Mouse (Mus musculus) embryonic facial prominence, embryonic 11.5 days (tissue): ENCODE measurements around the gene Rbm28. TPM values are rescaled to one million over a fixed set of nuclear protein-coding genes. Genes with fewer than 3 reads are reported as not detected.

Experiments used
- ATAC-seq: fragments of 200-750 bp; cut with Nextera tagmentation; replicated peaks from 2 replicates; pipeline ENCODE4 v1.8.0; 2017; ENCODE audit warnings: low read depth; ENCODE audit not compliant: insufficient number of reproducible peaks, low FRiP score, low TSS enrichment
- DNase-seq: peaks from one replicate; pipeline ENCODE4 v3.0.0-alpha.2; 2015; ENCODE audit warnings: low spot score
- H3K27ac ChIP-seq: fragments of 300-500 bp; sonication (generic); replicated peaks from 2 replicates; pipeline ENCODE4 v1.5.1; 2014; ENCODE audit warnings: mild to moderate bottlenecking, low read depth, low read length, control low read depth
- H3K27me3 ChIP-seq: fragments of 300-500 bp; sonication (generic); 2 replicates; pipeline ENCODE4 v1.6.1; 2014; ENCODE audit warnings: mild to moderate bottlenecking, low read length, moderate library complexity, mixed read lengths; ENCODE audit not compliant: control insufficient read depth, insufficient read depth
- H3K36me3 ChIP-seq: fragments of 300-500 bp; sonication (generic); replicated peaks from 2 replicates; pipeline ENCODE4 v1.6.1; 2014; ENCODE audit warnings: low read depth, mild to moderate bottlenecking, low read length, moderate library complexity, mixed read lengths; ENCODE audit not compliant: control insufficient read depth, insufficient read depth
- H3K4me1 ChIP-seq: fragments of 300-500 bp; sonication (generic); 2 replicates; pipeline ENCODE4 v1.6.1; 2014; ENCODE audit warnings: low read length, mixed read lengths; ENCODE audit not compliant: control insufficient read depth, insufficient read depth
- H3K4me2 ChIP-seq: fragments of 300-500 bp; sonication (generic); 2 replicates; pipeline ENCODE4 v1.6.1; 2014; ENCODE audit warnings: low read depth, mild to moderate bottlenecking, control low read depth, low read length, moderate library complexity
- H3K4me3 ChIP-seq: fragments of 300-500 bp; sonication (generic); 2 replicates; pipeline ENCODE4 v1.5.1; 2014; ENCODE audit warnings: low read depth, low read length, control low read depth
- H3K9ac ChIP-seq: fragments of 300-500 bp; sonication (generic); replicated peaks from 2 replicates; pipeline ENCODE4 v1.6.1; 2014; ENCODE audit warnings: mild to moderate bottlenecking, control low read depth, low read length
- H3K9me3 ChIP-seq: fragments of 300-500 bp; sonication (generic); replicated peaks from 2 replicates; pipeline ENCODE4 v1.6.1; 2016; ENCODE audit warnings: mild to moderate bottlenecking, low read length, inconsistent platforms, mixed read lengths; ENCODE audit not compliant: control insufficient read depth
- WGBS: fragments of 180-500 bp; shearing (Covaris S2); extraction: QIAGEN DNeasy Blood & Tissue Kit; methylation state at CpG from one replicate; pipeline ENCODE4 v1.1.7; 2014; 5-methylcytosine and 5-hydroxymethylcytosine counted together
- polyA plus RNA-seq: library from polyadenylated mRNA; unstranded; fragments of >200 nt; fragmentation: Nextera tagmentation; extraction: Ambion mirVana; gene quantifications from 2 replicates; pipeline ENCODE4 v1.2.1, GENCODE M21; 2014

Gene Rbm28
- polyA plus RNA-seq, 1 experiment from 2014 or later, result 60.7 TPM

- Histone ChIP-seq H3K27ac (no peak overlapping the region), H3K4me2 (peak overlapping the region; percentile 26), H3K36me3 (no peaks in the 10 kb centered on the region), H3K9ac (no peak overlapping the region; the same call in 1 of the 2 replicates), H3K9me3 (no peaks in the 10 kb centered on the region), H3K4me1 (no peaks in the 10 kb centered on the region; the same call in 1 of the 2 replicates), H3K4me3 (no peak overlapping the region), H3K27me3 (no peaks in the 10 kb centered on the region; the same call in 1 of the 2 replicates)
- DNase-seq (no peak), ATAC-seq (no peak)
- 44% methylated on average over 8 of the region's 8 CpGs for WGBS
These were observed 34.5 kb upstream of the Rbm28 start for GRCm38 (mm10) chr6:29199223-29199855.

- H3K4me3 ChIP-seq, result peak overlapping the region; percentile 11; the same call in 1 of the 2 replicates
- peak overlapping the region; percentile 13 for H3K9ac ChIP-seq
- H3K27ac ChIP-seq, result no peak overlapping the region
- peak overlapping the region; percentile 26 for H3K4me2 ChIP-seq
- no peaks in the 10 kb centered on the region; the same call in 1 of the 2 replicates for H3K4me1 ChIP-seq
- DNase-seq, result peak; percentile 97
- no peaks in the 10 kb centered on the region for H3K36me3 ChIP-seq
- H3K27me3 ChIP-seq, result no peaks in the 10 kb centered on the region; the same call in 1 of the 2 replicates
- no peaks in the 10 kb centered on the region for H3K9me3 ChIP-seq
- peak; percentile 66 for ATAC-seq
- 15% methylated on average over 25 of the region's 25 CpGs for WGBS
These were observed 33.8 kb upstream of the Rbm28 start for GRCm38 (mm10) chr6:29198309-29199222.

GRCm38 (mm10) chr6:29195846-29196698 is 31.3 kb upstream of the Rbm28 start:
- DNase-seq (no peak), ATAC-seq (no peak)
- no peaks in the 10 kb centered on the region; the same call in 1 of the 2 replicates for H3K27me3 ChIP-seq
- H3K36me3 ChIP-seq, result no peaks in the 10 kb centered on the region
- H3K4me1 ChIP-seq, result no peaks in the 10 kb centered on the region; the same call in 1 of the 2 replicates
- no peak overlapping the region for H3K27ac ChIP-seq
- H3K4me2 ChIP-seq, result no peak overlapping the region
- H3K4me3 ChIP-seq, result no peak overlapping the region
- 84% methylated on average over 5 of the region's 5 CpGs for WGBS
- H3K9me3 ChIP-seq, result no peaks in the 10 kb centered on the region
- H3K9ac ChIP-seq, result no peak overlapping the region; the same call in 1 of the 2 replicates

GRCm38 (mm10) chr6:29195146-29195545 is 30.3 kb upstream of the Rbm28 start:
- H3K4me1 ChIP-seq, result no peaks in the 10 kb centered on the region; the same call in 1 of the 2 replicates
- DNase-seq (no peak), ATAC-seq (no peak)
- no peaks in the 10 kb centered on the region for H3K36me3 ChIP-seq
- no peak overlapping the region for H3K9ac ChIP-seq
- H3K9me3 ChIP-seq, result no peaks in the 10 kb centered on the region
- H3K27ac ChIP-seq, result no peak overlapping the region
- H3K27me3 ChIP-seq, result no peaks in the 10 kb centered on the region; the same call in 1 of the 2 replicates
- H3K4me3 ChIP-seq, result no peak overlapping the region
- WGBS, result 56% methylated on average over 5 of the region's 5 CpGs
- H3K4me2 ChIP-seq, result no peak overlapping the region

- Histone ChIP-seq H3K36me3 (no peaks in the 10 kb centered on the region), H3K27me3 (no peaks in the 10 kb centered on the region), H3K4me1 (no peaks in the 10 kb centered on the region; the same call in 1 of the 2 replicates), H3K9ac (no peak overlapping the region), H3K9me3 (no peaks in the 10 kb centered on the region), H3K4me3 (no peak overlapping the region), H3K4me2 (no peak overlapping the region), H3K27ac (no peak overlapping the region)
- peak; percentile 30 for DNase-seq
- no peak for ATAC-seq
- 62% methylated on average over 15 of the region's 15 CpGs for WGBS
These were observed 29.4 kb upstream of the Rbm28 start for GRCm38 (mm10) chr6:29193961-29194750.

- ATAC-seq, result no peak
- Histone ChIP-seq H3K4me1 (no peaks in the 10 kb centered on the region), H3K9ac (no peak overlapping the region), H3K4me3 (no peak overlapping the region), H3K4me2 (no peak overlapping the region), H3K27ac (no peak overlapping the region), H3K9me3 (no peaks in the 10 kb centered on the region), H3K36me3 (no peaks in the 10 kb centered on the region), H3K27me3 (no peaks in the 10 kb centered on the region)
- 76% methylated on average over 1 of the region's 1 CpGs for WGBS
- DNase-seq, result no peak
These were observed 23.1 kb upstream of the Rbm28 start for GRCm38 (mm10) chr6:29187936-29188335.

- Histone ChIP-seq H3K27me3 (peaks cover 9% of the 10 kb centered on the region), H3K4me1 (no peaks in the 10 kb centered on the region; the same call in none of the 2 replicates), H3K9me3 (no peaks in the 10 kb centered on the region), H3K27ac (no peak overlapping the region), H3K4me2 (peak overlapping the region; percentile 96), H3K4me3 (peak overlapping the region; percentile 62), H3K9ac (no peak overlapping the region), H3K36me3 (no peaks in the 10 kb centered on the region)
- DNase-seq, result no peak
- 41% methylated on average over 8 of the region's 8 CpGs for WGBS
- no peak for ATAC-seq
These were observed 15.0 kb upstream of the Rbm28 start for GRCm38 (mm10) chr6:29179843-29180242.
